Mouse (Mus musculus) kidney, postnatal 36 days (tissue): ENCODE measurements around the gene Tuba8.

Experiments used
- DNase-seq, 2 experiments: peaks; one replicate each; pipeline ENCODE4 v3.0.0; 2021 to 2022; ENCODE audit warnings: mixed read lengths in 2 of 2

Gene Tuba8

GRCm38 (mm10) chr6:121236386-121236785, 25.9 kb downstream of the Tuba8 start:
- no peak for DNase-seq

GRCm38 (mm10) chr6:121238209-121238608, 27.7 kb downstream of the Tuba8 start:
- no peak for DNase-seq

- DNase-seq: no peak
These were observed 31.3 kb downstream of the Tuba8 start for GRCm38 (mm10) chr6:121241780-121242179.

GRCm38 (mm10) chr6:121243161-121243560, 32.7 kb downstream of the Tuba8 start:
- peak in 1 of 2 experiments; percentile 9 for DNase-seq

- DNase-seq: peak; percentile 95 to 98
These were observed 34.9 kb downstream of the Tuba8 start, which contains the start of gene Usp18 for GRCm38 (mm10) chr6:121245127-121246036. TSS of gene Usp18 (plus strand) at chr6:121245906.

DNA sequence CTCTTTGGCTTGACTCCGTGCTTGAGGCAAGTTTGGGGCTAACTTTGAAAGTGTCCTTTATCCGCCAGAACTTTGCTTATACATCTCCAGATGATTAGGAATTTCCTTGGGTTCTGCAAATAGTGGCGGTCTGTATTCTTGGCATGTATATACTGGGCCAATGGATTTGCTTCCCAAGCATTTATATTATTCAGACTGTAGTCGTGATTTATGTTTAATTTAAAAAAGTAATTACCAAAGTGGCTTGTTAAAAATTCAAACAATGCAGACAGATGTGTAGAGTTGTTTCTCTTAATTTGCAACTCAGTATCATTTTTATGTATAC, 35.5 kb downstream of the Tuba8 start:
- no peak for DNase-seq

GRCm38 (mm10) chr6:121250406-121250805, 39.9 kb downstream of the Tuba8 start:
- DNase-seq: peak in 1 of 2 experiments; percentile 74

DNA sequence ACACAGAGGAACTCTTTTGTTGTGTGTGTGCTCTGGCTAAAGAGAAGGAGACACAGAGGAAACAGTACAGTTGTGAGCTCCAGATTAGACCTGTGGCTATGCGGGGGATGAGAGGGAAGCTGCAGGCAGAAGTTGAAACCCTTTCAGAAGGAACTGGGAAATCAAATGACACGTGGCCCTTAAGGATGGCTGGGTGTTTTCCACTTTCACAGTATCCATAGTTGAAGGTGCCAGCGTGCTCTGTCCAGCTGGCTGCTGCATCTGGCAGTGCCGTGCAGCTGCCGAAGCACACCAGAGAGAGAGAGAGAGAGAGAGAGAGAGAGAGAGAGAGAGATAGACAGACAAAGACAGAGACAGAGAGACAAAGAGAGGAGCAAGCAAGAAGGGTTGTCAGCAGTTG, 40.8 kb downstream of the Tuba8 start:
- DNase-seq: no peak

GRCm38 (mm10) chr6:121260548-121260947, 50.1 kb downstream of the Tuba8 start:
- DNase-seq: peak; percentile 79 to 91

DNA sequence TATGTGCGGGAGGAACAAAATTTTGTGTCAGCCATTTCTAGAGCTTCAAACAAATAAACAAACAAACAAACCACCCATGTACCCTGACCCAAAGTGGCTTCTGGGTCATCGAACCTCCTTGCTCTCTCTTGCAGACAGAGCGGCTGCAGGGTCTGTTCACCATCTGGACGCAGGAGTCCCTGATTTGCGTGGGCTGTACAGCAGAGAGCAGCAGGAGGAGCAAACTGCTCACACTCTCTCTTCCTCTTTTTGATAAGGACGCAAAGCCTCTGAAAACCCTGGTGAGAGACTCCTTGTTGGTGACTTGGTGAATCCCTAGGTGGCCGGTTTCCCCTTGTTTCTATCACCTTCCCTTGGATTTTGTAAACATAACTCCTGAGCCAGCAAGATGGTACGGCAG, 50.7 kb downstream of the Tuba8 start:
- no peak for DNase-seq

DNA sequence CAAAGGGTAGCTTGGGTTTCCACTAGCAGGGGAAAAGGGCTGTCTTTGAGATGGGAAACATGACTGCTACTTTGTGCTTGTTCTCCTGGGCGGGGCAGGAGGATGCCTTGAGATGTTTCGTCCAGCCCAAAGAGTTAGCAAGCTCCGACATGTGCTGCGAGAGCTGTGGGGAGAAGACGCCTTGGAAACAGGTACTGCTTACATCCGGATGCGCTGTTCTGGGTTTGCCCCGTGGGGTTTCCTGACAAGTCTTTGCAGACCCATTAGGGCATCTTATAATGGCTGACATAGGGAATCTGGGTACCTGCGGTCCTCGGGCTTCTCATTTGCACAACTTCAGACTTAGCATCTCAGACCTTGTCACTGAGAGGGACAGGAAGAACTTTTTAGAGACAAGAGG, 51.5 kb downstream of the Tuba8 start:
- DNase-seq: no peak

DNA sequence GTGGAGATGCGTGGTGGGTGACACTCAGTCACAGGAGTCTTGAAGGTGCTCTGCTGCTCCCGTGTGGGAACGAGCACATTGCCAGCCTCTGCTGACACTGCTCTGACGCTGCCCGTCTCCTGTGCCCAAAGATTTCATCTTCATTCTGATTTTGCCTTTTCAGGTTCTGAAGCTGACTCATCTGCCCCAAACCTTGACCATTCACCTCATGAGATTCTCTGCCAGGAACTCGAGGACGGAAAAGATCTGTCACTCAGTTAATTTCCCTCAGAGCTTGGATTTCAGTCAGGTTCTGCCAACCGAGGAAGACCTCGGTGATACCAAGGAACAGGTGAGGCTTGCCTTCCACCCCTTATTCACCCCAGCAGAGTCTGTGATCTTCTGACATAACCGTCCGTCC, 52.0 kb downstream of the Tuba8 start:
- DNase-seq: no peak

DNA sequence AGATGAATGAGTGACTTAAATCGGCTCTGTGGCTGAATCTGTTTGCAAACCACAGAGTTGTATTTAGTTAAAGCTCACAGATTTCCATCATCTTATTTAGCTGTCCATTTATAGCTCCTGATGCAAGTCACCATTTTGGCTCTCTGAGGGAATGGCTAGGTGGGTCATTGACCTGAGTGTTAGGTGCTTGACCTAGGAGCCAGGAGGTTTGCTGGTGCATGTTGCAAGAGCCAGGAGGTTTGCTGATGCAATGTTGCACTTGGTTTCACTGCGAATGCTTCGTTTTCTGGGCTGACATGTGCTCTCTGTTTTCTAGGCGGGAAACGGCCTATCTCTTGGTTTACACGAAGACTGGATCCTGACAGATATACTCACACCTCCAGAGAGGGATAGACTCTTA, 59.7 kb downstream of the Tuba8 start:
- no peak for DNase-seq

GRCm38 (mm10) chr6:121271707-121272074, 61.2 kb downstream of the Tuba8 start:
- DNase-seq: no peak

- peak; percentile 88 to 92 for DNase-seq
These were observed 61.7 kb downstream of the Tuba8 start for GRCm38 (mm10) chr6:121272075-121272800.

DNA sequence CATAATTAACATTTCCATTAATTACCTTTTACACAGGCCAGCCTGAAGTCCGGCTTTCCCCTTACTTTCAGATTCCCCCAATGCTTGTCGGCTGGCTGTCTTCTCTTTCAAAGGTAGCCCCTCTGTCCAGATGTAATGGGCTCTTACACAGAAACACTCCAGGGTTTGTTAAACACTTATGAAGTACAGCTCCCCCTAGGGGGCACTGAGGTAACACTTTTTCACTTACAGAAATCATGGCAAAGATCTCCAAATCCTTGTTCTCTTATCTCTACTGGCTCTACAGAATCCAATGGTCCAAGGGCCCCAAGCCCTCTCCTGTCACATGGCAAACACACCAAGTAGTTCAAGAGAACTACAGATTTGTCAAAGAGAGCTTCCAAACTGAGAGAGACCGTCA, 63.9 kb downstream of the Tuba8 start:
- peak; percentile 64 to 76 for DNase-seq
